Mouse (Mus musculus): ENCODE data around the gene Zfp574. TPM values are rescaled to one million over a fixed set of nuclear protein-coding genes. Genes with fewer than 3 reads are reported as not detected.

The Zfp574 gene
- polyA plus RNA-seq, 1 experiment from 2014 or later = 36.3 TPM

DNA sequence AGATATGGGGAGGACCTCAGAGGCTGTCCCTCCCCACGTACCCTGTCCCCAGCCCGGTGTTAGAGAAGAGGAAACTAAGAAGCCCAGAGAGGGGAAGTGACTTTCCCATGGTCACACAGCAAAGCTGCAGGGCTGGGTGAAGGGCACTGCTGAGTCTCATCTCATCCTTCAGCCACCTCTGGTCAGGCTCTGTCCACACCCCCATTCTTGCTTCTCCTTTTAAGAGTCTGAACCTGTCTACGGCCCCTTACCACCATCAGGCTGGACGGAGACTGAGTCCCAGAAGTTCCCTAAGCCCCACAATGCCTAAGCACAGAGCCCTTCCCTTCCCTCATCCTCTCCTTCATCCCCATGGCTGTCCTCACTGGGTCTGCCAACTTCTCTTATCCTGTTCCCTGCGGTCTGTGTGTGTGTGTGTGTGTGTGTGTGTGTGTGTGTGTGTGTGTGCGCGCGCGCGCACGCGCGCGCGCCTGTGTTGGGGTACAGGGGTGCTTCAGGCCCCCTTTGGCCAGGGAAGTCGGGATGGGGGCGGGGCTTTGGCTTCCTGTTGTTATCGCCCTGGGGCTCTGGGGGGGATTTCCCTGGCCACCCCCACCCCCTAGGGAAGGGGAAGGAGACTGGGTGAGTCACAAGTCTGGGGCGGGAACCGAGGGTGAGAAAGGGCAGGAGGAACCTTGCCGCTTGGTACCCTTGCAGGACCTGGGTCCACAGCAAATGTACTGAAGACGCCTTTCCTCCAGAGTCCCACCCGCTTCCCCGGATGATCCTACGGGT, 47.9 kb downstream of the Zfp574 start:
- ATAC-seq (ENCODE audit: insufficient number of reproducible peaks, insufficient read depth, low FRiP score, low TSS enrichment, low read depth) = no peak
- H3K27ac ChIP-seq = no peak overlapping the region
- H3K36me3 ChIP-seq = no peaks in the 10 kb centered on the region
- 0 out of 2 replicates have a peak, but pooled peaks cover 3% of the 10 kb centered on the region for H3K4me1 ChIP-seq
- WGBS = 71% methylated on average over 23 of the region's 25 CpGs
- H3K4me3 ChIP-seq = no peak overlapping the region
- no peaks in the 10 kb centered on the region for H3K9me3 ChIP-seq
- no peak overlapping the region for H3K9ac ChIP-seq
- no peak overlapping the region for H3K4me2 ChIP-seq
- peaks cover 7% of the 10 kb centered on the region for H3K27me3 ChIP-seq

DNA sequence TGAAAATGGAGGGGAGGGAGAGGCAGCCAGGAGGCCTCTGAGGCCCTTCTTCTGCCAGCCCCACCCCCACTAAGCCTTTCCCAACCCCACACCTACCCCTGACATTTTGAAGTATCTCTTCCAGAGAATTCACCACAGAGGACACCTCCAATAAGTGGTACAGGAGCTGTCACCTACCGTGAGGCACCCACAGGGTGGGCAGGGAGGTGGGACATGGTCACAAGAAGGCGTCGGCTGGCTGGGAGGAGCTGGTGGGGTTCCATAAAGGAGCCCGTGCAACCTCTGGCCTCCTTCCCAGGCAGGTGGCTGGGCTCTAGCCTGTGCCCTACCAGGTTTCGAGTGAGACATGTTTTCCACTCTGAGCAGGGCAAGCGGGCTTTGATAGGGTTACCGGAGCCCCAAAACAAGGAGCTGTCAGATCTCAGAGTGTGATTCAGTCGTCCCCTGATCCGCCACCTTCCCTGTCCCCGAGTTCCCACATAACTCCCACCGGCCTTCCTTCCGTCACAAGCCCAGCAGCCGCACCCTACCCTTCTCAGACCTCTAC, 48.9 kb downstream of the Zfp574 start:
- Histone ChIP-seq H3K4me2 (no peak overlapping the region), H3K9ac (no peak overlapping the region), H3K36me3 (no peaks in the 10 kb centered on the region), H3K4me1 (no peaks in the 10 kb centered on the region), H3K27me3 (no peaks in the 10 kb centered on the region), H3K4me3 (no peak overlapping the region), H3K9me3 (no peaks in the 10 kb centered on the region), H3K27ac (no peak overlapping the region)
- no peak for ATAC-seq (ENCODE audit: insufficient number of reproducible peaks, insufficient read depth, low FRiP score, low TSS enrichment, low read depth)
- WGBS = 69% methylated on average over 13 of the region's 13 CpGs

DNA sequence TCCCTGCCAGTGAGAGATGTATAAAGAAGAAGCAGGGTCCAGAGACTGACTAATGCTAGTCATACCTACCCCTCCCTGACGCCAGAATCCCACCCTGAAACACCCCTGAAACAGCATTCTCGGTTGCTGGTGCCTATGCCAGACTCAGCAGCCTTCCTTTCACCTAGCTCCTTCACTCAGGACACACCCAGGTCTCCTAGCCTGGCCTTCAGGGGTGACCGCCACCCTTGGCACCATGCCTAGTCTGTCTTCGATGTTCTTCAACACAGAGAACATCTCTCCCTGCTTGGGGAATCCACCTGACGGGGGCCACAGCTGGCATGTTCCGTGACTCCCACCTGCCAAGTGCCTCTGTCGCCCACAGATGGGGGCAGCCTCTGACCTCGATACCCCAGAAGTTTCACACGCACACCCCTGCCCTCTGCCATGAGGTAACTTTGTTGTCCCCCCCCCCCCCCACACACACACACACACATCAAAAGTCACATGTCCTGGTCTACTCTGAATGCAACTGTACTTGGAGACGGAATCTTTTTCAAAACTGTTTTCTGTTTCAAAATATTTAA, 53.4 kb downstream of the Zfp574 start:
- no peak for ATAC-seq (ENCODE audit: insufficient number of reproducible peaks, insufficient read depth, low FRiP score, low TSS enrichment, low read depth)
- Histone ChIP-seq H3K4me1 (no peaks in the 10 kb centered on the region), H3K9me3 (no peaks in the 10 kb centered on the region), H3K9ac (no peak overlapping the region), H3K4me2 (no peak overlapping the region), H3K27ac (no peak overlapping the region), H3K36me3 (no peaks in the 10 kb centered on the region), H3K4me3 (no peak overlapping the region), H3K27me3 (peaks cover 14% of the 10 kb centered on the region)
- 78% methylated on average over 10 of the region's 10 CpGs for WGBS

DNA sequence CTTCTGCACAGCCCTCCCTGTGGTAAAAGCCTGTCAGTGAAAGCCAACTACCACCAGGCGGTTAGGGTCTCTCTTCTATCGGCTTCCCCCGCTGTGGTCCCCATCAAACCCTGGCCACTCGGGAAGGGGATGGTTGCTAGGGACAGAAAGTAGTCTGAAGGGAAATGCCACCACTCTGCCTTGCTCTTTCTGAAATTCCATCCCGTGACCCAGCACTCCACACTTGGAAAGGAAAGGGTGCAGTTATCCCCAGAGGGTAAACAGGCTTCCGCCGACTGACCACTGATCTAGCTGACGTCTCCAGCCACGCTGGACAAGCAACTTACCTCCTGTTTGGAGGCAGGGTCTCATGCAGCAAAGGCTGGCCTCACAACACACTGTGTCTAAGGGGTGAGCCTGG, 55.6 kb downstream of the Zfp574 start:
- Histone ChIP-seq H3K27ac (no peak overlapping the region), H3K27me3 (peaks cover 35% of the 10 kb centered on the region), H3K4me3 (no peak overlapping the region), H3K4me2 (no peak overlapping the region), H3K9me3 (no peaks in the 10 kb centered on the region), H3K36me3 (no peaks in the 10 kb centered on the region), H3K9ac (no peak overlapping the region), H3K4me1 (0 out of 2 replicates have a peak, but pooled peaks cover 4% of the 10 kb centered on the region)
- 52% methylated on average over 9 of the region's 9 CpGs for WGBS
- ATAC-seq (ENCODE audit: insufficient number of reproducible peaks, insufficient read depth, low FRiP score, low TSS enrichment, low read depth) = no peak

GRCm38 (mm10) chr7:25129390-25129979, 57.1 kb downstream of the Zfp574 start:
- Histone ChIP-seq H3K9ac (no peak overlapping the region), H3K4me1 (peaks cover 8% of the 10 kb centered on the region; the same call in 1 of the 2 replicates), H3K27ac (no peak overlapping the region), H3K4me2 (no peak overlapping the region), H3K36me3 (no peaks in the 10 kb centered on the region), H3K27me3 (peaks cover 51% of the 10 kb centered on the region), H3K9me3 (no peaks in the 10 kb centered on the region), H3K4me3 (no peak overlapping the region)
- whole genome bisulfite sequencing = 67% methylated on average over 13 of the region's 13 CpGs
- ATAC-seq (ENCODE audit: insufficient number of reproducible peaks, insufficient read depth, low FRiP score, low TSS enrichment, low read depth) = no peak

GRCm38 (mm10) chr7:25130565-25130964, 58.2 kb downstream of the Zfp574 start:
- H3K4me1 ChIP-seq = peaks cover 8% of the 10 kb centered on the region; the same call in 1 of the 2 replicates
- H3K27me3 ChIP-seq = peaks cover 61% of the 10 kb centered on the region
- H3K4me2 ChIP-seq = no peak overlapping the region
- no peak for ATAC-seq (ENCODE audit: insufficient number of reproducible peaks, insufficient read depth, low FRiP score, low TSS enrichment, low read depth)
- no peaks in the 10 kb centered on the region; the same call in 1 of the 2 replicates for H3K9me3 ChIP-seq
- H3K9ac ChIP-seq = no peak overlapping the region
- 67% methylated on average over 11 of the region's 11 CpGs for WGBS
- no peaks in the 10 kb centered on the region for H3K36me3 ChIP-seq
- H3K27ac ChIP-seq = no peak overlapping the region
- H3K4me3 ChIP-seq = no peak overlapping the region

DNA sequence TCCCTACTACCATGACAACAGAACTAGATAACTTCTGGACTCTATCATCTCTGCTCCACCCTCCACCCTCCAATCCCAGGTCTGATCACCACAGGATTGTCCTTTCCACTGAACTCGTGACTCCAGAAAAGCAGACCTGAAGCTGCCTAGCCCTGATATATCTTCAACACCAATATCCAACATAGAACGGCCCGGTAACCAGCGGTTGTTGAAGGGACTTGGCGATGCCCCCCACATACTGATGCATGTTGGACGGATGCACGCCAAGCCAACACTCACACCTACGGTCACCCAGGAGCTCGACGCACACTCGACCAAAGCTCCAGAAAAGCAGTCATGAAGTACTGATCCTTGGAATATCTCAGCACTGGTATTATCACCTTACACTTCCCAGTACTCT, 58.9 kb downstream of the Zfp574 start:
- Histone ChIP-seq H3K27ac (no peak overlapping the region), H3K4me1 (peaks cover 8% of the 10 kb centered on the region; the same call in 1 of the 2 replicates), H3K4me3 (no peak overlapping the region), H3K9me3 (no peaks in the 10 kb centered on the region; the same call in 1 of the 2 replicates), H3K27me3 (peaks cover 68% of the 10 kb centered on the region), H3K4me2 (no peak overlapping the region), H3K9ac (no peak overlapping the region), H3K36me3 (no peaks in the 10 kb centered on the region)
- WGBS = 86% methylated on average over 11 of the region's 11 CpGs
- ATAC-seq (ENCODE audit: insufficient number of reproducible peaks, insufficient read depth, low FRiP score, low TSS enrichment, low read depth) = no peak

DNA sequence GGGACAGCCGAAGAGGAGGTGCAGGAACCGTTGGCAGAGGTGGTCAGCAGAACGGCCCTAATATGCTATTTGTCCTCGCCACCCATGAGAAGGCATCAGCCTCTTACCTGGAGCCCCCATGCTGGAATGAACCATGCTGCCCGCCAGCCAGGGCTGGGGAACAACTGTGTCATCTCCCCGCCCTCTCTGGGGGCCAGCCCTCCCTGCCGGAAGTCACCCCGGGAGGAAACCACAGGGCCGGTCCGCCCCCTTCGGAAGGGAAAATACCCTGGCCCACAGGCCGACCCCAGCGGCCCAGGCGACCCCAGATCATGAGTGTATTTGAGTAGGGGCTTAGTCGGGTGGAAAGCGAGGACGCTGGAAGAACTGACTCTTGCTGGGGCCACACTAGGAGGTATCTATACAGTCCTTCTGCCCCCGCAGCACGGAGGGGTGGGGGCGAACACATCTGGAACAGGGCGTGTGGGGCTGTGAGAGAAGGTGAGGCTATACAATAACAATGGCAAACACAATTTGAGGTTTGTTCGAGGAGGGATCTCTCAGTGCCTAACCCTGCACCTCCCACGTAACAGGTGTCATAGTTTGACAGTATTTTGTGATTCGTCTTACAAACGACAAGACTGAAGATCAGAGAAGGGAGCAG, 60.1 kb downstream of the Zfp574 start:
- H3K4me1 ChIP-seq = peaks cover 8% of the 10 kb centered on the region; the same call in 1 of the 2 replicates
- H3K27ac ChIP-seq = no peak overlapping the region
- peak overlapping the region; percentile 26 for H3K4me2 ChIP-seq
- no peaks in the 10 kb centered on the region; the same call in 1 of the 2 replicates for H3K9me3 ChIP-seq
- WGBS = 7% methylated on average over 25 of the region's 25 CpGs
- no peaks in the 10 kb centered on the region for H3K36me3 ChIP-seq
- H3K27me3 ChIP-seq = peaks cover 70% of the 10 kb centered on the region
- no peak overlapping the region for H3K4me3 ChIP-seq
- no peak for ATAC-seq (ENCODE audit: insufficient number of reproducible peaks, insufficient read depth, low FRiP score, low TSS enrichment, low read depth)
- peak overlapping the region; percentile 36; the same call in 1 of the 2 replicates for H3K9ac ChIP-seq

Small RNA genes lying within 50 kb of the gene (microRNA-seq; reads per million reads assigned to microRNA genes)
- not detected for gene Mir6537

Other genes with a start within 250 kb of the Zfp574 start
- gene Gm9844, start 210.4 kb upstream of the Zfp574 start, polyA plus RNA-seq (2015; fragmentation: Nextera tagmentation; extraction: Ambion mirVana) = 19.6 and 35.1 TPM in 2 replicates
- gene Lypd4, start 202.6 kb upstream of the Zfp574 start, polyA plus RNA-seq (2015; fragmentation: Nextera tagmentation; extraction: Ambion mirVana) = not detected in 2 replicates
- gene Dmrtc2, start 202.5 kb upstream of the Zfp574 start, polyA plus RNA-seq (2015; fragmentation: Nextera tagmentation; extraction: Ambion mirVana) = not detected in 2 replicates
- 2,967 and 3,152 TPM in 2 replicates for gene Rps19, start 188.2 kb upstream of the Zfp574 start, polyA plus RNA-seq (2015; fragmentation: Nextera tagmentation; extraction: Ambion mirVana)
- gene Cd79a, start 175.2 kb upstream of the Zfp574 start, polyA plus RNA-seq (2015; fragmentation: Nextera tagmentation; extraction: Ambion mirVana) = 0.41 and 0.89 TPM in 2 replicates
- 115 and 122 TPM in 2 replicates for gene Arhgef1, start 169.7 kb upstream of the Zfp574 start, polyA plus RNA-seq (2015; fragmentation: Nextera tagmentation; extraction: Ambion mirVana)
- not detected in 2 replicates for gene Gm4881, start 128.1 kb upstream of the Zfp574 start, polyA plus RNA-seq (2015; fragmentation: Nextera tagmentation; extraction: Ambion mirVana)
- gene Rabac1, start 99.8 kb upstream of the Zfp574 start, polyA plus RNA-seq (2015; fragmentation: Nextera tagmentation; extraction: Ambion mirVana) = 141 and 163 TPM in 2 replicates
- gene Atp1a3, start 66.6 kb upstream of the Zfp574 start, polyA plus RNA-seq (2015; fragmentation: Nextera tagmentation; extraction: Ambion mirVana) = 2.0 and 2.3 TPM in 2 replicates
- gene Grik5, start 221 bp upstream of the Zfp574 start, polyA plus RNA-seq (2015; fragmentation: Nextera tagmentation; extraction: Ambion mirVana) = 9.8 and 11.2 TPM in 2 replicates
- 0.91 and 1.3 TPM in 2 replicates for gene Pou2f2, start 107.2 kb downstream of the Zfp574 start, polyA plus RNA-seq (2015; fragmentation: Nextera tagmentation; extraction: Ambion mirVana)
- gene Dedd2, start 148.0 kb downstream of the Zfp574 start, polyA plus RNA-seq (2015; fragmentation: Nextera tagmentation; extraction: Ambion mirVana) = 8.7 and 9.9 TPM in 2 replicates
- 2.9 and 3.4 TPM in 2 replicates for gene Zfp526, start 148.9 kb downstream of the Zfp574 start, polyA plus RNA-seq (2015; fragmentation: Nextera tagmentation; extraction: Ambion mirVana)
- 11.4 and 14.4 TPM in 2 replicates for gene Gsk3a, start 165.3 kb downstream of the Zfp574 start, polyA plus RNA-seq (2015; fragmentation: Nextera tagmentation; extraction: Ambion mirVana)
- gene Erf, start 178.2 kb downstream of the Zfp574 start, polyA plus RNA-seq (2015; fragmentation: Nextera tagmentation; extraction: Ambion mirVana) = 22.2 and 25.3 TPM in 2 replicates
- gene Cic, start 195.1 kb downstream of the Zfp574 start, polyA plus RNA-seq (2015; fragmentation: Nextera tagmentation; extraction: Ambion mirVana) = 46.2 and 47.4 TPM in 2 replicates
- 315 and 322 TPM in 2 replicates for gene Pafah1b3, start 225.4 kb downstream of the Zfp574 start, polyA plus RNA-seq (2015; fragmentation: Nextera tagmentation; extraction: Ambion mirVana)
- 0.60 and 0.92 TPM in 2 replicates for gene Prr19, start 228.8 kb downstream of the Zfp574 start, polyA plus RNA-seq (2015; fragmentation: Nextera tagmentation; extraction: Ambion mirVana)
- gene Tmem145, start 233.5 kb downstream of the Zfp574 start, polyA plus RNA-seq (2015; fragmentation: Nextera tagmentation; extraction: Ambion mirVana) = 2.2 and 2.5 TPM in 2 replicates
- 17.6 and 18.5 TPM in 2 replicates for gene Megf8, start 244.6 kb downstream of the Zfp574 start, polyA plus RNA-seq (2015; fragmentation: Nextera tagmentation; extraction: Ambion mirVana)